Mouse (Mus musculus) CH12.LX (cell line): Measurements from ENCODE around the gene Srf. TPM values are rescaled to one million over a fixed set of nuclear protein-coding genes. Genes with fewer than 3 reads are reported as not detected.
A peak's percentile ranks its signal among the peaks of the same experiment; 100 is the strongest.

Source experiments
- DNase-seq: peaks from one replicate; pipeline ENCODE4 v3.0.0-alpha.2; 2013; ENCODE audit errors: extremely low read depth
- H3K27ac ChIP-seq: 2 replicates; pipeline ENCODE4 v1.5.1; 2012; ENCODE audit warnings: low read depth, mild to moderate bottlenecking, control low read depth, moderate library complexity; ENCODE audit not compliant: insufficient read depth
- H3K27me3 ChIP-seq: replicated peaks from 2 replicates; pipeline ENCODE3; 2012; ENCODE audit warnings: inconsistent platforms
- H3K36me3 ChIP-seq, 2 experiments: replicated peaks in 1 of 2; 2 replicates each; pipeline versions ENCODE3 to v1.6.1; 2012; ENCODE audit warnings: inconsistent platforms in 1 of 2, low read length in 1 of 2, mild to moderate bottlenecking in 1 of 2, mixed read lengths in 1 of 2, moderate library complexity in 1 of 2; ENCODE audit not compliant: control insufficient read depth in 1 of 2, insufficient read depth in 1 of 2
- H3K4me1 ChIP-seq, 2 experiments: 2 replicates each; pipeline ENCODE4 v1.6.1; 2012; ENCODE audit warnings: inconsistent platforms in 1 of 2, moderate library complexity in 1 of 2; ENCODE audit not compliant: insufficient read depth in 2 of 2, control insufficient read depth in 1 of 2
- H3K4me2 ChIP-seq: 2 replicates; pipeline ENCODE4 v1.6.1; 2012; ENCODE audit warnings: low read depth, mild to moderate bottlenecking, control low read depth; ENCODE audit not compliant: poor library complexity, insufficient read depth, severe bottlenecking
- H3K4me3 ChIP-seq, 3 experiments: fragments of 150-350 bp in 1 of 3; sonication (generic) in 1 of 3; replicated peaks in 1 of 3; 2 replicates each; pipeline versions ENCODE3 to v1.5.1; 2011 to 2012; ENCODE audit warnings: low read depth in 2 of 3, low read length in 2 of 3, mild to moderate bottlenecking in 2 of 3, moderate library complexity in 2 of 3, control low read depth in 1 of 3, improper control_type of control experiment in 1 of 3, inconsistent platforms in 1 of 3, mixed read lengths in 1 of 3; ENCODE audit not compliant: poor library complexity in 1 of 3
- H3K79me2 ChIP-seq: replicated peaks from 2 replicates; pipeline ENCODE4 v1.6.1; 2012; ENCODE audit warnings: mild to moderate bottlenecking, moderate library complexity; ENCODE audit not compliant: control insufficient read depth, poor library complexity, insufficient read depth, severe bottlenecking; ENCODE audit errors: extremely low read depth
- H3K9ac ChIP-seq: 2 replicates; pipeline ENCODE4 v1.6.1; 2012; ENCODE audit warnings: low read depth, mild to moderate bottlenecking, control low read depth, moderate library complexity; ENCODE audit not compliant: insufficient read depth
- H3K9me3 ChIP-seq: replicated peaks from 2 replicates; pipeline ENCODE3; 2012; ENCODE audit warnings: low read length, inconsistent platforms, mixed read lengths
- BHLHE40 ChIP-seq: IDR thresholded peaks from 2 replicates; pipeline ENCODE4 v1.6.1; 2011; ENCODE audit warnings: mild to moderate bottlenecking, low read depth, low read length, improper control_type of control experiment
- CHD2 ChIP-seq: IDR thresholded peaks from 2 replicates; pipeline ENCODE4 v1.6.1; 2011; ENCODE audit warnings: low read length, improper control_type of control experiment
- CTCF ChIP-seq, 2 experiments: IDR thresholded peaks in 1 of 2; conservative IDR thresholded peaks in 1 of 2; 2 replicates each; pipeline ENCODE4 v1.5.1; 2011 to 2012; ENCODE audit warnings: low read depth in 2 of 2, low read length in 2 of 2, improper control_type of control experiment in 1 of 2, inconsistent platforms in 1 of 2, mild to moderate bottlenecking in 1 of 2, moderate library complexity in 1 of 2
- ELF1 ChIP-seq: IDR thresholded peaks from 2 replicates; pipeline ENCODE4 v1.6.1; 2014; ENCODE audit warnings: low read depth, mild to moderate bottlenecking, inconsistent platforms, low read length, improper control_type of control experiment
- EP300 ChIP-seq: IDR thresholded peaks from 2 replicates; pipeline ENCODE4 v1.6.1; 2011; ENCODE audit warnings: low read length, improper control_type of control experiment
- GABPA ChIP-seq: IDR thresholded peaks from 2 replicates; pipeline ENCODE4 v1.6.1; 2012; ENCODE audit warnings: low read depth, low read length, improper control_type of control experiment, inconsistent platforms; ENCODE audit not compliant: insufficient replicate concordance
- HCFC1 ChIP-seq: IDR thresholded peaks from 2 replicates; pipeline ENCODE4 v1.6.1; 2012; ENCODE audit warnings: low read depth, mild to moderate bottlenecking, inconsistent platforms, low read length, improper control_type of control experiment
- IRF4 ChIP-seq: IDR thresholded peaks from 2 replicates; pipeline ENCODE4 v1.6.1; 2014; ENCODE audit warnings: low read depth, mild to moderate bottlenecking, inconsistent platforms, low read length, improper control_type of control experiment
- JUND ChIP-seq: conservative IDR thresholded peaks from 2 replicates; pipeline ENCODE4 v1.6.1; 2011; ENCODE audit warnings: low read depth, low read length, improper control_type of control experiment
- KAT2A ChIP-seq: IDR thresholded peaks from 2 replicates; pipeline ENCODE4 v1.6.1; 2012; ENCODE audit warnings: low read length, improper control_type of control experiment, inconsistent platforms; ENCODE audit not compliant: insufficient replicate concordance
- MAFK ChIP-seq: IDR thresholded peaks from 2 replicates; pipeline ENCODE4 v1.6.1; 2011; ENCODE audit warnings: low read length, improper control_type of control experiment; ENCODE audit not compliant: insufficient replicate concordance
- MAX ChIP-seq: IDR thresholded peaks from 2 replicates; pipeline ENCODE4 v1.6.1; 2011; ENCODE audit warnings: low read length, improper control_type of control experiment
- MAZ ChIP-seq: IDR thresholded peaks from 2 replicates; pipeline ENCODE4 v1.6.1; 2012; ENCODE audit warnings: low read depth, mild to moderate bottlenecking, inconsistent platforms, low read length, improper control_type of control experiment, moderate library complexity
- MEF2A ChIP-seq: IDR thresholded peaks from 2 replicates; pipeline ENCODE4 v1.6.1; 2014; ENCODE audit warnings: low read depth, mild to moderate bottlenecking, inconsistent platforms, low read length, improper control_type of control experiment, borderline replicate concordance
- MXI1 ChIP-seq: IDR thresholded peaks from 2 replicates; pipeline ENCODE4 v1.6.1; 2011; ENCODE audit warnings: mild to moderate bottlenecking, low read depth, low read length, improper control_type of control experiment
- MYC ChIP-seq: IDR thresholded peaks from 2 replicates; pipeline ENCODE4 v1.6.1; 2011; ENCODE audit warnings: low read depth, mild to moderate bottlenecking, improper control_type of control experiment, low read length
- NRF1 ChIP-seq: IDR thresholded peaks from 2 replicates; pipeline ENCODE4 v1.6.1; 2014; ENCODE audit warnings: low read depth, mild to moderate bottlenecking, inconsistent platforms, low read length, improper control_type of control experiment, moderate library complexity
- RAD21 ChIP-seq: IDR thresholded peaks from 2 replicates; pipeline ENCODE4 v1.6.1; 2011; ENCODE audit warnings: low read depth, mild to moderate bottlenecking, low read length, improper control_type of control experiment, moderate library complexity
- SIN3A ChIP-seq: IDR thresholded peaks from 2 replicates; pipeline ENCODE4 v1.6.1; 2012; ENCODE audit warnings: low read length, improper control_type of control experiment, inconsistent platforms
- SMC3 ChIP-seq: IDR thresholded peaks from 2 replicates; pipeline ENCODE4 v1.6.1; 2011; ENCODE audit warnings: low read depth, low read length, improper control_type of control experiment
- TBP ChIP-seq: conservative IDR thresholded peaks from 2 replicates; pipeline ENCODE4 v1.6.1; 2011; ENCODE audit warnings: low read depth, low read length, improper control_type of control experiment
- USF1 ChIP-seq: IDR thresholded peaks from 2 replicates; pipeline ENCODE4 v1.6.1; 2014; ENCODE audit warnings: low read depth, mild to moderate bottlenecking, inconsistent platforms, low read length, improper control_type of control experiment
- ZC3H11A ChIP-seq: IDR thresholded peaks from 2 replicates; pipeline ENCODE4 v1.6.1; 2012; ENCODE audit warnings: low read depth, mild to moderate bottlenecking, inconsistent platforms, low read length, improper control_type of control experiment
- ZKSCAN1 ChIP-seq: IDR thresholded peaks from 2 replicates; pipeline ENCODE4 v1.6.1; 2012; ENCODE audit warnings: low read depth, inconsistent platforms, low read length, improper control_type of control experiment, borderline replicate concordance
- ZMIZ1 ChIP-seq: IDR thresholded peaks from 2 replicates; pipeline ENCODE4 v1.6.1; 2012; ENCODE audit warnings: low read depth, mild to moderate bottlenecking, inconsistent platforms, low read length, improper control_type of control experiment
- ZNF384 ChIP-seq: IDR thresholded peaks from 2 replicates; pipeline ENCODE4 v1.6.1; 2012; ENCODE audit warnings: low read depth, low read length, improper control_type of control experiment, inconsistent platforms
- dilution Hi-C: fragments of 300-500 bp; cut with MboI; formaldehyde crosslinking; loops from 2 replicates; pipeline ENCODE4 v1.14.3; 2020; ENCODE audit warnings: low sequenced_read_pairs; ENCODE audit not compliant: extremely low pct_unique_long_range_greater_than_20kb, extremely low pct_ligation_motif_present
- in situ Hi-C: fragments of 300-500 bp; cut with MboI; formaldehyde crosslinking; loops from 3 replicates; pipeline ENCODE4 v1.14.3; 2019; ENCODE audit warnings: low sequenced_read_pairs, low pct_ligation_motif_present, low pct_unique_long_range_greater_than_20kb, mixed read lengths
- polyA plus RNA-seq: library from polyadenylated mRNA; unstranded; fragments of >175 nt; gene quantifications from 2 replicates; pipeline ENCODE4 v1.2.1, GENCODE M21; 2012; ENCODE audit warnings: low read depth; ENCODE audit not compliant: insufficient read length
- total RNA-seq, 2 experiments: library from RNA; depleted of rRNA; stranded (reverse); fragments of 300-350 nt in 1 of 2; fragments of >200 nt in 1 of 2; gene quantifications; 2 replicates each; pipeline ENCODE4 v1.2.3; 2012 to 2014

Gene Srf
- total and polyA plus RNA-seq, 3 experiments, result 38.2 to 81.6 (median 54.5) TPM

DNA sequence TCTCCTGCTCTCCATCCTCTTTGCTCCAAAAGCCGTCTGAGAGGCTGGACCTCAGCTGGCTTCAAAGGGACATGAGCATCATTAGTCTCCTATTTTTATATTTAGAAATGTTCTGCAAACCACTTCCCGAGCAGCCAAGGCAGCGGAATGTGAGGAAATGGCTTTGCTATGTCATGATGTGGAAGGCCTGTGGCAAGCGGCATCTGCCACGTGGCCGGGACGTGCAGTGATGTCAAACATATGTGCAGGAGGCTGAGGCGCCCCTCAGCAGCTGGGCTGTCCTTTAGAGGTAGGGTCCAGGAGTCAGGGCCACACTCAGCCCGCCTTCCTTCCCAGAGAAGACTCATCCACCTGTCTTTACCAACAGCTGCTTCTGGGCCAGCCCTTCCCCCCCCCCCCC, 46.2 kb upstream of the Srf start:
- Histone ChIP-seq H3K9ac (no peak overlapping the region), H3K36me3 (no peaks in the 10 kb centered on the region), H3K9me3 (no peaks in the 10 kb centered on the region), H3K4me1 (no peaks in the 10 kb centered on the region), H3K4me3 (no peak overlapping the region), H3K4me2 (no peak overlapping the region), H3K79me2 (no peaks in the 10 kb centered on the region), H3K27ac (no peak overlapping the region), H3K27me3 (no peaks in the 10 kb centered on the region)
- dilution Hi-C loops, result no loop called here
- no peak for DNase-seq
- in situ Hi-C loops, result no loop called here
- TF ChIP-seq NRF1 (no peak), RAD21 (no peak), GABPA (no peak), ZNF384 (no peak), MAZ (no peak), ZKSCAN1 (no peak), BHLHE40 (no peak)

DNA sequence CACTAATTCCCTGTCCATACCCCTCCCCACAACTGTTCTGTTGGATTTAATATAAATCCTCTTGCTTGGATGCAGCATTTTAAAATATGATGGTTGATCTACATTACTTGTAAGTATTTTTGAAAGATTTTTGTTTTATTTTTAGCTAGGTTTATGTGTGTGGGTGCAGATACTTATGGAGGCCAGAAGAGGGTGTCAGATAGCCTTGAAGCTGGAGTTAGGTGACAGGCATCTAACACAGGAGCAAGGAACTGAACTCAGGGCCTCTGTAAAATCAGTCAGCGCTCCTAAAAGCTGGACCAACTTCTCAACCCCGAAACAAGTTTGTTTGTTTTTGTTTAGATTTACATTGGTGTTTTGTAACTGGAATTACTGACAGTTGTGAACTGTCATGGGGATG, 44.6 kb upstream of the Srf start:
- H3K36me3 ChIP-seq, result no peaks in the 10 kb centered on the region
- no peak overlapping the region for H3K27ac ChIP-seq
- no peaks in the 10 kb centered on the region for H3K79me2 ChIP-seq
- TF ChIP-seq NRF1, result no peak
- no peak for TF ChIP-seq MXI1
- no peak for TF ChIP-seq JUND
- no peak for TF ChIP-seq MAX
- peak; percentile 67 for TF ChIP-seq RAD21
- peak; percentile 60 for TF ChIP-seq SMC3
- TF ChIP-seq HCFC1, result no peak
- no peak for TF ChIP-seq MAZ
- TF ChIP-seq ZC3H11A, result no peak
- TF ChIP-seq ZNF384, result no peak
- peak in 1 of 2 experiments; percentile 64; a peak in 2 of 4 replicates for TF ChIP-seq CTCF (conservative IDR thresholded peaks at IDR 0.05 in 1 of 2, IDR thresholded peaks at IDR 0.05 in 1 of 2; ENCODE audit: low read depth in 2 of 2, low read length in 2 of 2)
- no peak for TF ChIP-seq CHD2
- H3K4me1 ChIP-seq, result no peaks in the 10 kb centered on the region
- no peak overlapping the region for H3K4me2 ChIP-seq
- H3K9ac ChIP-seq, result no peak overlapping the region
- H3K27me3 ChIP-seq, result no peaks in the 10 kb centered on the region
- no peak overlapping the region for H3K4me3 ChIP-seq
- peak; percentile 34 for DNase-seq
- in situ Hi-C loops, result no loop called here
- H3K9me3 ChIP-seq, result no peaks in the 10 kb centered on the region
- dilution Hi-C loops, result no loop called here

DNA sequence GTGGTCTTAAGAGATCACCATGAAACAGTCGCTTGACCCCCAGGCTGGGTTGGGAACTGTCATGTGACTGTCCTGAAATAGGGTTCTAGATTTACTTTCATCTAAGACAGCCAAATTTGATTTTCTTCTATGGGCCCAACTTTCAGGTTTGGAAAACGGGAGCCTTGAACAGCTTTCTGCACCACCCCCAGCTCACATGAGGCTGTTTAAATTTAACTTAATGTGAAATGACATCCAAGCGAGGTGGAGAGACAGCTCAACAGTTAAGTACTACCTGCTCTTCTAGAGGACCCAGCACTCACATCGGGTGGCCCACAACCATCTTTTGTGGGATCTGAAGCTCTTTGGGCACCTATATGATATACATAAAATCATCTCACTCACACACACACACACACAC, 43.0 kb upstream of the Srf start:
- no peaks in the 10 kb centered on the region for H3K36me3 ChIP-seq
- dilution Hi-C loops, result no loop called here
- H3K4me1 ChIP-seq, result no peaks in the 10 kb centered on the region

More for the DNA sequence above, 43.0 kb upstream of the Srf start:
- no peak for TF ChIP-seq USF1
- TF ChIP-seq EP300, result no peak
- no peak for TF ChIP-seq ZMIZ1
- TF ChIP-seq JUND, result no peak
- no peak for TF ChIP-seq ZC3H11A
- no peak for TF ChIP-seq MEF2A
- no peak for TF ChIP-seq MAFK
- TF ChIP-seq MAZ, result no peak
- no peak for TF ChIP-seq NRF1
- no peak for TF ChIP-seq IRF4
- no peak for TF ChIP-seq MAX
- no peak for TF ChIP-seq SIN3A
- TF ChIP-seq MYC, result no peak
- TF ChIP-seq KAT2A, result no peak
- no peak for TF ChIP-seq TBP
- TF ChIP-seq ELF1, result no peak
- no peak for TF ChIP-seq HCFC1
- no peak for TF ChIP-seq MXI1
- Histone ChIP-seq H3K79me2 (no peaks in the 10 kb centered on the region), H3K4me3 (no peak overlapping the region), H3K27me3 (no peaks in the 10 kb centered on the region), H3K9ac (no peak overlapping the region), H3K4me2 (no peak overlapping the region), H3K9me3 (no peaks in the 10 kb centered on the region), H3K27ac (no peak overlapping the region)
- in situ Hi-C loops, result no loop called here
- no peak for DNase-seq
